Mouse (Mus musculus) lung, postnatal 0 days (tissue): ENCODE data around the gene D430041D05Rik. TPM values are rescaled to one million over a fixed set of nuclear protein-coding genes. Genes with fewer than 3 reads are reported as not detected.

Experiments used
- ATAC-seq: fragments of 200-750 bp; cut with Nextera tagmentation; 2 replicates; pipeline ENCODE4 v1.8.0; 2017; ENCODE audit warnings: moderate library complexity
- DNase-seq: peaks from one replicate; pipeline ENCODE4 v3.0.0-alpha.2; 2016; ENCODE audit warnings: low spot score
- H3K27ac ChIP-seq: fragments of 300-500 bp; sonication (generic); 2 replicates; pipeline ENCODE4 v1.5.1; 2014; ENCODE audit warnings: antibody characterized with exemption, mild to moderate bottlenecking, low read length, mixed read lengths
- H3K27me3 ChIP-seq: fragments of 300-500 bp; sonication (generic); replicated peaks from 2 replicates; pipeline ENCODE4 v1.6.1; 2014; ENCODE audit warnings: low read length, mixed read lengths; ENCODE audit not compliant: insufficient read depth
- H3K36me3 ChIP-seq: fragments of 300-500 bp; sonication (generic); 2 replicates; pipeline ENCODE4 v1.6.1; 2014; ENCODE audit warnings: low read length, mixed read lengths; ENCODE audit not compliant: insufficient read depth
- H3K4me1 ChIP-seq: fragments of 300-500 bp; sonication (generic); 2 replicates; pipeline ENCODE4 v1.6.1; 2014; ENCODE audit warnings: antibody characterized with exemption, low read depth, low read length, mixed read lengths; ENCODE audit not compliant: insufficient read depth
- H3K4me2 ChIP-seq: fragments of 300-500 bp; sonication (generic); replicated peaks from 2 replicates; pipeline ENCODE4 v1.6.1; 2014; ENCODE audit warnings: low read depth, mild to moderate bottlenecking, low read length, moderate library complexity, mixed read lengths
- H3K4me3 ChIP-seq: fragments of 300-500 bp; sonication (generic); 2 replicates; pipeline ENCODE4 v1.5.1; 2014; ENCODE audit warnings: low read depth, low read length
- H3K9ac ChIP-seq: fragments of 300-500 bp; sonication (generic); replicated peaks from 2 replicates; pipeline ENCODE4 v1.6.1; 2014; ENCODE audit warnings: low read depth, mild to moderate bottlenecking
- H3K9me3 ChIP-seq: fragments of 300-500 bp; sonication (generic); 2 replicates; pipeline ENCODE4 v1.6.1; 2016; ENCODE audit warnings: low read length, mixed read lengths
- CTCF ChIP-seq: IDR thresholded peaks from 2 replicates; pipeline ENCODE4 v1.5.1; 2016; ENCODE audit warnings: antibody characterized with exemption, mild to moderate bottlenecking
- EP300 ChIP-seq: IDR thresholded peaks from 2 replicates; pipeline ENCODE4 v1.6.1; 2016; ENCODE audit warnings: antibody characterized with exemption, mild to moderate bottlenecking, control low read depth
- WGBS: fragments of 180-500 bp; shearing (Covaris S2); extraction: QIAGEN DNeasy Blood & Tissue Kit; methylation state at CpG from one replicate; pipeline ENCODE4 v1.1.7; 2014; 5-methylcytosine and 5-hydroxymethylcytosine counted together
- polyA plus RNA-seq: library from polyadenylated mRNA; unstranded; fragments of >200 nt; fragmentation: Nextera tagmentation; extraction: Ambion mirVana; gene quantifications from 2 replicates; pipeline ENCODE4 v1.2.1, GENCODE M21; 2015

D430041D05Rik gene
- polyA plus RNA-seq, 1 experiment from 2014 or later, result 0.69 TPM

GRCm38 (mm10) chr2:104175476-104176165 lies 235.2 kb downstream of the D430041D05Rik start:
- Histone ChIP-seq H3K9me3 (no peaks in the 10 kb centered on the region), H3K4me3 (no peak overlapping the region), H3K36me3 (no peaks in the 10 kb centered on the region), H3K27me3 (no peaks in the 10 kb centered on the region), H3K4me1 (no peaks in the 10 kb centered on the region), H3K27ac (no peak overlapping the region), H3K4me2 (no peak overlapping the region), H3K9ac (no peak overlapping the region)
- no peak for ATAC-seq
- DNase-seq, result no peak
- TF ChIP-seq EP300, result no peak
- no peak for TF ChIP-seq CTCF
- WGBS, result 75% methylated on average over 9 of the region's 9 CpGs

GRCm38 (mm10) chr2:104173431-104173830 lies 237.4 kb downstream of the D430041D05Rik start:
- Histone ChIP-seq H3K9me3 (no peaks in the 10 kb centered on the region), H3K4me1 (no peaks in the 10 kb centered on the region), H3K27ac (no peak overlapping the region), H3K9ac (no peak overlapping the region), H3K4me3 (no peak overlapping the region), H3K27me3 (no peaks in the 10 kb centered on the region), H3K36me3 (no peaks in the 10 kb centered on the region), H3K4me2 (no peak overlapping the region)
- WGBS, result 83% methylated on average over 3 of the region's 3 CpGs
- no peak for TF ChIP-seq CTCF
- TF ChIP-seq EP300, result no peak
- ATAC-seq (no peak), DNase-seq (no peak)

GRCm38 (mm10) chr2:104172695-104173348 lies 238.0 kb downstream of the D430041D05Rik start:
- no peaks in the 10 kb centered on the region for H3K4me1 ChIP-seq
- H3K4me2 ChIP-seq, result no peak overlapping the region
- WGBS, result 43% methylated on average over 11 of the region's 11 CpGs
- H3K9ac ChIP-seq, result no peak overlapping the region
- no peaks in the 10 kb centered on the region for H3K9me3 ChIP-seq
- ATAC-seq (no peak), DNase-seq (no peak)
- no peak overlapping the region for H3K27ac ChIP-seq
- TF ChIP-seq EP300, result no peak
- no peak for TF ChIP-seq CTCF
- H3K36me3 ChIP-seq, result no peaks in the 10 kb centered on the region
- H3K27me3 ChIP-seq, result no peaks in the 10 kb centered on the region
- H3K4me3 ChIP-seq, result no peak overlapping the region

- no peak for TF ChIP-seq CTCF
- no peak for TF ChIP-seq EP300
- Histone ChIP-seq H3K4me2 (no peak overlapping the region), H3K4me1 (no peaks in the 10 kb centered on the region), H3K9me3 (no peaks in the 10 kb centered on the region), H3K36me3 (no peaks in the 10 kb centered on the region), H3K27me3 (no peaks in the 10 kb centered on the region), H3K4me3 (no peak overlapping the region), H3K27ac (no peak overlapping the region), H3K9ac (no peak overlapping the region)
- no peak for DNase-seq
- 93% methylated on average over 17 of the region's 17 CpGs for WGBS
- ATAC-seq, result no peak
Measured at GRCm38 (mm10) chr2:104168186-104168896, 242.5 kb downstream of the D430041D05Rik start.

GRCm38 (mm10) chr2:104167765-104168164 lies 243.0 kb downstream of the D430041D05Rik start:
- H3K36me3 ChIP-seq, result no peaks in the 10 kb centered on the region
- no peaks in the 10 kb centered on the region for H3K9me3 ChIP-seq
- no peaks in the 10 kb centered on the region for H3K27me3 ChIP-seq
- DNase-seq (no peak), ATAC-seq (no peak)
- WGBS, result 94% methylated on average over 23 of the region's 23 CpGs
- no peak overlapping the region for H3K4me2 ChIP-seq
- H3K4me3 ChIP-seq, result no peak overlapping the region
- H3K4me1 ChIP-seq, result no peaks in the 10 kb centered on the region
- H3K27ac ChIP-seq, result no peak overlapping the region
- no peak overlapping the region for H3K9ac ChIP-seq
- TF ChIP-seq EP300, result no peak
- TF ChIP-seq CTCF, result no peak

- H3K36me3 ChIP-seq, result no peaks in the 10 kb centered on the region
- WGBS, result 60% methylated on average over 2 of the region's 2 CpGs
- DNase-seq, result no peak
- H3K27me3 ChIP-seq, result no peaks in the 10 kb centered on the region
- H3K9ac ChIP-seq, result no peak overlapping the region
- TF ChIP-seq CTCF (no peak), EP300 (no peak)
- ATAC-seq, result no peak
- no peak overlapping the region for H3K4me2 ChIP-seq
- H3K4me3 ChIP-seq, result no peak overlapping the region
- H3K4me1 ChIP-seq, result no peaks in the 10 kb centered on the region
- no peak overlapping the region for H3K27ac ChIP-seq
- H3K9me3 ChIP-seq, result no peaks in the 10 kb centered on the region
Measured at GRCm38 (mm10) chr2:104165631-104166030, 245.2 kb downstream of the D430041D05Rik start.
